Mouse (Mus musculus): ENCODE measurements at regions not wholly inside any gene's neighbourhood (a gene's known extent, or its start where the extent isn't known, plus 50 kb on each side); places are given as distances from the start of the nearest gene placed in this dataset.

DNA sequence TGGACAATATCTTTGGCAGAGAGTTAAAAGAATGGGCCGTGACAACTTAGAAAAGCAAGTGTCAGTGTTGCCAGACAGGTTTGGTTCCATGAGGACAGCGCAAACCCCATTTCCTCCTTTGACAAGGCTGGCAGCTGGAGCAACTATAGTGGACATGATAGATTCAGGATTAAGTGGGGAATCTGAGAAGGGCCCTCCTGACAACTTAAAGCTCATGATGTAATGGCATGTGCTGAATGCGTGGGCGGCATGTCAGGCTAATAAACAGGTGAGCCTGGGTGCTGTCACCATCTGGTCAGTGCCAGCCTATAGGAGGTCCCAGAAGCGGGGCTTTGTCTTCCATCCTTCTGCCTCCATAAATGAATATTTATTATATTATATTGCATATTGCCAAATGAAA, 326.3 kb downstream of the Gm11361 start:
- TF ChIP-seq CTCF (IDR thresholded peaks at IDR 0.05; ENCODE audit: low read depth, low read length) (no peak), POLR2A (IDR thresholded peaks at IDR 0.05; ENCODE audit: extremely low read depth, insufficient read depth, low read length) (no peak)
